Mouse (Mus musculus) adrenal gland, postnatal 25 days (tissue): ENCODE results near the gene Gm49396. TPM values are rescaled to one million over a fixed set of nuclear protein-coding genes. Genes with fewer than 3 reads are reported as not detected.

ENCODE experiments used
- DNase-seq: peaks from one replicate; pipeline ENCODE4 v3.0.0; 2021; ENCODE audit warnings: mixed read lengths
- long read RNA-seq: library from polyadenylated mRNA; stranded (forward); transcript quantifications from one replicate; pipeline ENCODE4 v2.0.0, GENCODE M21; 2021
- total RNA-seq: library from RNA; stranded (reverse); gene quantifications from 2 replicates; pipeline ENCODE4 v1.2.3, GENCODE M21; 2021

Gene Gm49396
- total RNA-seq: 6.3 and 8.0 TPM in 2 replicates
- long read RNA-seq, partial matches to known transcripts: 5 of 34 reads
- long read RNA-seq, other reads (novel, unspliced or antisense): 25 of 34 reads

DNA sequence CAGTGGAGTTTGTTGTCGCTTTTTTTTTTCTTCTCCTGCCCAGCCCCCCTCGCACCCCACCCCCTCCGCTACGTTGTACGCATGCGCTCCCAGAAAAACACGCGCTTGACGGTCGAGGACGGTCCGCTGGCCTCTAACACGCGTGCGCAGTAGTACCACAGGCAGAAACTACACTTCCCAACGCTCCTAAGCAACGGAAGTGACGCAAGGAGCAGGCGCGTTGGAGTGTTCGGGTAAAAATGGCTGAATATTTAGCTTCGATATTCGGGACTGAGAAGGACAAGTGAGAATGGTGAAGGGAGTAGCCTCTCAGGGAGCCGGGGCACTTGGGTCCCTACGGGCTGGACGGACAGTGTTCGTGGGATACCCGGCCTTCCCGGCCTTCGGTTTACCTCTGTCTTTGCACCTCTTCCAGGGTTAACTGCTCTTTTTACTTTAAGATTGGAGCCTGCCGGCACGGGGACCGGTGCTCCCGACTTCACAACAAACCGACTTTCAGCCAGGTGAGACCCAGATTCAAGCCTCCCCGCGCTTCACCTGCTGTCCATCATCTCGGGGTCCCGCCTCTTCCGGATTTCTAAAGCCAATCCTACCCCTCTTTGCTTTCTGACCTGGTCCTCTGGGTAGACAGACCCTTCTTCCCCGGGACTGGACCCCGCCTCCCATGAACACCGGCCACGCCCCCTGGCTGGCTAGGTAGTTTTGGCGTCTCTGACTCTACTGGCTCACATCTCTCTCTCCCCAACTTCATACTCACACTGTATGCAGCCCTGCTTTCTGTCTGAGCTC, at the start of gene Gm49396, which contains the start of the genes U2af1l4 and Psenen:
Gene Gm49396 (plus strand): TSS at position 228 of the 789 bp plus-strand sequence.
Gene U2af1l4 (plus strand): TSS at position 185 of the 789 bp plus-strand sequence.
Gene Psenen (minus strand): TSS at position 511 of the 789 bp plus-strand sequence.
- DNase-seq: peak; percentile 96

DNA sequence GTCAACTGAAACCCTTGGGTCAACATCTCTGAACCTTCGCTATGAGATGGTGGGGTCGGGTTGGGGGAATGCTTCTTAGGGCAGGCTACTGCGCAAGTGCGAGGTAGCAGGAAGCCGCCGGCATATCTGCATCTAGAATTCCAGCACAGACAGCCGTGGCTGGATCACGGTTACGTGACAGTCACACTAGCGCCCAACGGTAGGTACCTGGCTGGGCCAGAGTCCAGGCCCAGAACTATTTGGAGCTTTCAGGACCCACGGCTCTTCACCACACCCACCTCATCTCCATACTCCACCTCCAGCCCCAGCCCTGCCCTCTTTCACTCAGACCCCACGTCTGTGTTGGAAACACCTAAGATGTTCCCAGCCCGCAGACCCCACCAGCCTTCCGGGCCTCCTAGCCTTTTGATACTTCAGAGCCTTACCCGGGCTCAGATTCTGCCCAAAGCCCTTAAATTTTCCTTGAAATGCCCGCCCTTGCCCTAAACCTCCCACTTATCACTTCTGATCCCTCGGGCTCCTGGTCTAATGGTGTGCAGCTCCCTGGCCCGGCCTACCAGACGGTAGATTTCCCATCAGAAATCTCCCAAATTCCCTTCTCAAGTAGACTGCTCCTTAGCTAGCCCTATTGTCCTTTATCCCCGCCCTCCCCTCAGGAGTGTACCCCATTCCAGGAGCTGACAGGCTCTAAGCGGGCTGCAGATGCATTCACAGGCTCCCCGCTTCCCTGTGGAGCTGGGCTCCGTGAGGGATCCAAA, 48.0 kb upstream of the Gm49396 start:
- DNase-seq: no peak

GRCm38 (mm10) chr7:30518325-30518724, 44.8 kb upstream of the Gm49396 start:
- DNase-seq: no peak

- DNase-seq: no peak
These were observed 42.7 kb upstream of the Gm49396 start for GRCm38 (mm10) chr7:30520396-30520795.

- no peak for DNase-seq
These were observed 42.3 kb upstream of the Gm49396 start for GRCm38 (mm10) chr7:30520856-30521255.

DNA sequence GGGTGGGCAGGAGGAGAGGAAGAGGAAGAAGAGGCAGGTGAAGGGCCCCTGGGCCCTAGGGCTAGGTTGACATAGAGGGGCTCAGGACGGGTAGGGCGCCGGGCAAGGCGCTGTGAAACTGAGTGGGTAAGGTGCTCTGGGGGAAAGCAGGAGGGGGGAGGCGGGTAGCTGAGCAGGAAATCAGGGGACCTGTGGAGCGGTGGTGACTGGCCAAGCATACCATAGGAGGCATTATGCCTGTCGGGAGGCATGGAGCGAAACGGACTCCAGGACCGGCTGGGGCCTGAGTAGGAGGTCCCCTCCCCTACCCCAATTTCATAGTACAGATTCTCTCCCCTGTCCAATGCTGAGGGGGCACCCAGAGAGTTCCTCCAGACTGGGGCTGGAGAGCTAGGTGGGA, 40.3 kb upstream of the Gm49396 start:
- DNase-seq: no peak

GRCm38 (mm10) chr7:30524487-30524886, 38.7 kb upstream of the Gm49396 start:
- DNase-seq: no peak

DNA sequence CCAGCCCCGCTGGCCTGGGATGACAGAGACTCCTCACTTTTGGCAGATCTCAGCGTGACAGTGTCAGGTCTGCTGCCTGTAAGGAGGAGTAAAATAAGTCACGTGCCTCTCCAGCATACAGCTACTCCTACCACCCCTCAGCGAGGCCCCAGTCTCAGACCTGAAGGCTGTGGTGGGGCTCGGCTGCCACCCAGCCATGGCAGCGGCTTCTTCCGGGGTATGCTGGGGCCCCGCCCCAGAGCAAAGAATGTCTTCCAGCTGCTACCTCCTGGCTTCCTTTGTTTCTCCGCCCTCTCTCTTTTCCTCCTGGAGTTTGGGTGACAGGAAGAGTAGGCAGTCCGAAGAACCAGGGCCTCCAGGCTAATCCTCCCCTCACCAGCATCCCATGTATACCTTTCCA, 37.2 kb upstream of the Gm49396 start:
- no peak for DNase-seq

GRCm38 (mm10) chr7:30526399-30526798, 36.7 kb upstream of the Gm49396 start:
- no peak for DNase-seq

- no peak for DNase-seq
These were observed 36.2 kb upstream of the Gm49396 start for GRCm38 (mm10) chr7:30526981-30527380.

GRCm38 (mm10) chr7:30531291-30531815, 31.8 kb upstream of the Gm49396 start:
- no peak for DNase-seq

GRCm38 (mm10) chr7:30532931-30533330, 30.2 kb upstream of the Gm49396 start:
- DNase-seq: no peak

- no peak for DNase-seq
These were observed 29.1 kb upstream of the Gm49396 start for GRCm38 (mm10) chr7:30533941-30534632.

- peak; percentile 96 for DNase-seq
These were observed 28.2 kb upstream of the Gm49396 start, which contains the start of gene Arhgap33 for GRCm38 (mm10) chr7:30534633-30535577. Arhgap33 (minus strand) TSS chr7:30535060.

DNA sequence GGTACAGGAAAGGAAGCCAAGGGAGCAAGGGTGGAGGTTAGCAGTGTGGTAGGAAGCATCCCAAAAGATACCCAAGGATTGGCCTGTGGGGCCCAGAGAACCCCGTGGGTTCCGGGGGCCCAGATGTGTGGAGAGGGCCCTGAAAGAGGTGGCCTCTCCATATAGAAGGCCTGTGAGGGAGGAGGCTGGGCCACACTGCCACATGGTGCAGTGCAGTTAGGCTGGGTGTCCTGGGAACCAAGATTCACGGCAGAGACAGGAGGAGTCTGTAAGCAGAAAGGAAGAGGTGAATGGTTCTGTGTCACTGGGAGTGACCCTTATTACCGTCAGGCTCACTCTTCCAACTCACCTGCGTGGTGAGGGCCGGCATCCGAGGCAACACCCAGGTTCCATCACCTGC, 22.6 kb upstream of the Gm49396 start:
- DNase-seq: no peak

- DNase-seq: no peak
These were observed 18.8 kb upstream of the Gm49396 start for GRCm38 (mm10) chr7:30544327-30544726.

DNA sequence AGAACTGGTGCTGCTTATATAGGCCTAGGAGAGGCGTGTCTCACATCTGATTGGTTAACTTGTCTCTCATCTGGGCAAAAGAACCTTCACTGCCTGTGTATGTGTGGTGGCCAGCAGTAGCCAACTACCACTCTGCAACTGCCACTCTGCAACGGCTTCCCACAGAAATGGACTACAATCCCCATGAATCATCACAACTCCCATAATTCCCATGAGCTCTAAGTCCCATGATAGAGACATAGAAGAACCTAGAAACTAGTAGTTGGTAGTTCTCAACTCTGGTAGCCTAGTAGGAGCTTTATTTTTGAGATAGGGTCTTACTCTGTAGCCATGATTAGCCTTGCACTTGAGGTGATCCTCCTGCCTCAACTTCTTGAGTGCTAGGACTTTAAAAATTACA, 13.3 kb upstream of the Gm49396 start:
- no peak for DNase-seq

- no peak for DNase-seq
These were observed 12.5 kb upstream of the Gm49396 start for GRCm38 (mm10) chr7:30550603-30551002.

DNA sequence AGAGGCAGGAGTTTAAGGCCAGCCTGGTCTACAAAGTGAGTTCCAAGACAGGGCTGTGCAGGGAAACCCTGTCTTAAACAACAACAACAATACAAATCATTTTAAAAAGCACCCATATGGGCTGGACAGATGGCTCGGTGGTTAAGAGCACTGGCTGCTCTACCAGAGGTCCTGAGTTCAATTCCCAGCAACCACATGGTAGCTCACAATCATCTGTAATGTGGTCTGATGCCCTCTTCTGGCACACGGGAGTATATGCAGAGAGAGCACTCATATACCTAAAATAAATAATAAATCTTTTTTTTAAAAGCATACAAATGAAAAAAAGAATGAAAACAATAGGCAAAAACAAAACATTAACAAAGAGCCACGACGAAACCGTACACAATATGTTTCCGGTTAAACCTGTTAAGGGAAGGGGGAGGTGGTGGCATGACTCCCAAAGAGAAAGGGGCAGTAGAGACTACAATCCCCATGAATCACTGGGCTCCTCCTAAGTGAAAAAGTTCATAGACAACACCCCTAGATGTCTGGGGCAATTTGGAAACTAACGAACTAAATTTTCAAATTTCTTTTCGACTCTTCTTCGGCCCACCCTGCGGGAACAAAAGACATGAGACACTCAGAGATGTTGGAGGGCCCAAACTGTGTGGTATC, 11.6 kb upstream of the Gm49396 start:
- no peak for DNase-seq
